Mouse (Mus musculus): Measurements from ENCODE around the gene Gm20715.
"Not testable (repeated sequence)": the region's sequence is repeated elsewhere in the genome, so short reads cannot be mapped to it uniquely, and the experiment has no call there.

The Gm20715 gene

GRCm38 (mm10) chr7:6410043-6410442 is at the start of gene Gm20715:
Gm20715 (plus strand) TSS chr7:6410277.
- peak; percentile 97 for DNase-seq

GRCm38 (mm10) chr7:6360477-6361060 is 49.5 kb upstream of the Gm20715 start:
- no peak for DNase-seq

GRCm38 (mm10) chr7:6361756-6362155 is 48.3 kb upstream of the Gm20715 start:
- no peak for DNase-seq

- DNase-seq, result peak; percentile 100
These were observed 47.6 kb upstream of the Gm20715 start for GRCm38 (mm10) chr7:6362268-6363046.

GRCm38 (mm10) chr7:6363047-6363488 is 47.0 kb upstream of the Gm20715 start, which contains the start of gene Zfp78:
Zfp78 (plus strand) TSS chr7:6363280.
- peak; percentile 92 for DNase-seq

- DNase-seq, result no peak
These were observed 45.3 kb upstream of the Gm20715 start for GRCm38 (mm10) chr7:6364761-6365160.

DNA sequence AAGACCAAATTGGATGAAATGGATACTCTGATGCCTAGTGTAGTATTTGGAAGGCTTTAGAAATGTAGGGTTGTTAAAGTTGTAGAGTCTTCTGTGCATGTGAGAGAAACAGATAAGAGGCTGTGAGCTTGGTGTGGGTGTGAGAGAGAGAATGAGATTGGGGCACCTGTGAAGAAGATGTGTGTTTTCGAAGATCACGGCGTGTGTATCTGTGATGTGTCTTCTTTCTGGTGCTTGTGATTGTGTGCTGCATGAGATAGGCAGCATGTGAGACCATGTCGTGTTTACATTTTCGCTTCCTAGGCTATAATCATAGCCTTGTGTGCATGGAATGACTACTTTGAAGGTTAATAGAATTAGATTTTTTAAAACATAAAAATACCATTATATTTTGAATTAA is 42.9 kb upstream of the Gm20715 start:
- no peak for DNase-seq

GRCm38 (mm10) chr7:6368146-6368545 is 41.9 kb upstream of the Gm20715 start:
- DNase-seq, result not testable (repeated sequence)

DNA sequence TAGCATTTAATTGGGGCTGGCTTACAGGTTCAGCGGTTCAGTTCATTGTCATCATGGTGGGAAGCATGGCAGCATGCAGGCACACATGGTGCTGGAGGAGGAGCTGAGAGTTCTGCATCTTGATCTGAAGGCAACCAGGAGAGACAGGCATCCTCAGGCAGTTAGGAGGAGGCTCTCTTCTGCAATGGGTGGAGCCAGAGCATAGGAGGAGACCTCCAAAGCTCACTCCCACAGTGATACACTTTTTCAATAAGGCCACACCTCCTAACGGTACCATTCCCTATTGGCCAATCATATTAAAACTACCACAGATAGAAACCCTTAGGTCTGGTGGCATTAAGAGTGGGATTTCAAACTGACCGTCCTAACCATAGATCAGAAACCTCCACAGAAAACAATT is 40.6 kb upstream of the Gm20715 start:
- no peak for DNase-seq

DNA sequence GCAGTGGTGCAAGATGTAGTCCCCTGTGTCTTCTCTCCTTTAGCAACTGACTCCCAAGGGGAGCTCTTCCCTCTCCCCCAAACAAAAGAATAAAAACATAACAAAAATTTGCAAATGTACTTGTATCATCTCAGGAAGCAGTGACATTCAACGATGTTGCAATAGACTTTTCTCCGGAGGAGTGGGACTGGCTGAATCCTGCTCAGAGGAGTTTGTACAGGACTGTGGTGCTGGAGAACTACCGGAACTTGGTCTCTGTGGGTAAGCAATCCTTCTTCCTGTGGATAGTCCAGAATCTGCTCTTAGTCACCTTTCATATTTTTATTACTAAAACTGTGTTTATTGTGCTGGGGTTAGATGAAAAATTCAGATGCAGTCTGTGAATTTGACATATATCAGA is 37.1 kb upstream of the Gm20715 start:
- DNase-seq, result no peak

- DNase-seq, result no peak
These were observed 31.6 kb upstream of the Gm20715 start for GRCm38 (mm10) chr7:6378441-6378840.

DNA sequence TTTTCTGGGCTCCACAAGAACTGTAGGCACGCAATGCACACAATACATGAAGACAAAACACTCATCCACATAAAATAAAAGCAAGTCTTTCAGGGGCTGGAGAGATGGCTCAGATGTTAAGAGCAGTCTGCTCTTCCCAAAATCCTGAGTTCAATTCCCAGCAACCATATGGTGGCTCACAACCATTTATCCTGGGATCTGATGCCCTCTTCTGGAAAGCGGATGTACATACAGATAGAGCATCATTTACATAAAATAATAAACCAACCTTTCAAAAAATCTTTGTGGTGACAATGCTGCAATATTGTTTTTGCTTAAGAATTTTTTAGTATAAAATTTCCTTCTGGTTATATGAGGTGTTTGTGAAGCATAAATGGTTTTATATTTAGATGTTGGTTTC is 28.6 kb upstream of the Gm20715 start:
- DNase-seq, result no peak

DNA sequence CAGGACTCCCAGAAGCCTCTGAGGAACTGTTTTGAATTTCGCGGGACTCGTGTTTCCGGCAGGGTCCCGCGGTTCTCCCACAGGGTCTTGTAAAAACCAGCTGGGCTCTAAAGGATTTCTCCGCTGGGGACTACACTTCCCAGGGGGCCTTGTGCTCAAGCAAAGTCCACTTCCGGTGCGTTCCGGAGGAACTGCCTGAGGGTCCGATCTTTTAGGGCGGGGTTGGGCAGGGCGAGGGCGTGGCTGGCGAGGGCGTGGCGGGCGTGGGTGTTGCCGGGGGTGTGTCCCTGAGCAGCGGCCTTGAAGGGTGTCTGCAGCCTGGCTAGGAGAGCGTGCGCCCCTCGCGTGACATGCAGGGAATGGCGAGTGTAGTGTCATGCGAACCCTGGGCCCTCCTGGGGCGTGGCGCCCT is 27.0 kb upstream of the Gm20715 start, which contains the start of gene Zfp28:
Gene Zfp28 (plus strand): TSS at position 252 of the 412 bp plus-strand sequence.
- peak; percentile 96 for DNase-seq

DNA sequence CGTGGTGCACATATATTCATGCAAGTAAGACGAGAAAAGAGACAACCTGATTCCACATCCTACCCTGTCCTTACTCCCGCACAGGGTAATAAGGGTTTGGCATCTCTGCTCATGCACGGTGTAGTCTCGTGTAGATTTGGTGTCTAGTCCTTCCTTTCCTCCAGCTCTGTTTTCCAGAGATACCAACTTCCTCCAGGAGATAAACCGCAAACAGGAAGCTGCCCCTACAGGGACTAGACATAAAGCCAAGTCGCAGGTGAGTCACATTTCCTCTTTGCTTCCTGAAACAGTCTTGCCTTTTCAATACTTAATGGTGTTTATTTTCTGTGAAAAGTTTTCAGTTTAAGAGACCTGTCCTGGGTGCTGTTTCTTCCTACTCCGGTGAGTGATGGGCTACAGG is 26.1 kb upstream of the Gm20715 start:
- DNase-seq, result no peak

DNA sequence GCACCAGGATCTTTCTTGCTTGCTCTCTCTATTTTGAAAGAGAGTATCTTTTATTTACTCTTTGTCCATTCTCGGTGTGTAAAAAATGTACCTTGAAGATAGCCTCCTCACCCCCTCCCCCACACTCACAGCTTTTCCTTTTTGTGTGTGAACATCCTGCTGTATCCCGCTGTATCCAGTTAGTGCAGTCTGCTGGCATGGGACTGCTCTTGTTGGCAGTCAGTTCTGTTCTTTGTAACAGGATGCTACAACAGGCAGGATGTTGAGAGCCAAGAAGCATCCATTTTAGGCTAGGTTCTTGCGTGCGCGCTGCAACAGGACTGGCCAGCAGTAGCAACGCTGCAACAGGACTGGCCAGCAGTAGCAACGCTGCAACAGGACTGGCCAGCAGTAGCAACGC is 23.1 kb upstream of the Gm20715 start:
- peak; percentile 36 for DNase-seq

- DNase-seq, result no peak
These were observed 21.1 kb upstream of the Gm20715 start for GRCm38 (mm10) chr7:6388971-6389370.

- DNase-seq, result no peak
These were observed 20.6 kb upstream of the Gm20715 start for GRCm38 (mm10) chr7:6389449-6389848.

- DNase-seq, result peak; percentile 50
These were observed 11.8 kb upstream of the Gm20715 start, which contains the start of gene Smim17 for GRCm38 (mm10) chr7:6397996-6398975. Smim17 (plus strand) TSS chr7:6398715.

DNA sequence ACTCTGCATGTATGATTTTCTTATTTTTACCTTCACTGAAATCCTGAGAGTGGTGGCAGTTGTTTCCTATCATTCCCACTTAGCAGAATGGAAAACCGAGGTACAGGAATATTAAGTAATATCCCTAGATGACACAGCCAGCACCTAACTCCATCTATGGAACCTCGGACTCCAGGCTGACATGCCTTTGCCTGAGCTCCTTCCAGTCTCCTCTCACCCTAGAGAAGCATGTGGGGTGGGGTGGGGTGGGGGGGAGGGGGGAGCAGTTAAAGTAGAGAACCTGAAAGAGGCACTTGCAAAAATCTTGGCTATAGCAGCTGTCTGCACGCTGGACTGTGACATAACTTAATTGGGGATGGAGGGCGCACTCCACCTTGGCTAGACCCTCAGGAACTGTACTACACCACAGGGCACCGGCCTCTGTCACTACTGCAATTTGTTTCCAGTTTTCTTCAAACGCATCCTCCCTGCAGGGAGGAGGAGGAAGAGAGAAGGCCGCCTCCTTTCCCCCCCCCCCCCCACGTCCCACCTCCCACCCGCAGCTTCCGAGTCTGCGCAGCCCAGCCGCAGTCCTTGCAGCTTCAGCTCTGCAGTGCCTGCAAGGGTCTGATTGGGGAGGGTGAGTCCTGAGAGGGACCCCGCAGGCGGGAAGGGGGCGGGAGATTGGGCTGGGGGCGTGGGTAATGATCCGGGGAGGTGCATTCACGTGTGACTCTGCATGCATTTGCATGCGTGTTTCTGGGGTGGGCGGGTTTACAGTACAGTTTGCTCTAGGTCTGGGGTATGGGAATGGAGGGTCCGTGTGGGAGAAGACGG is 4.8 kb downstream of the Gm20715 start:
- no peak for DNase-seq

DNA sequence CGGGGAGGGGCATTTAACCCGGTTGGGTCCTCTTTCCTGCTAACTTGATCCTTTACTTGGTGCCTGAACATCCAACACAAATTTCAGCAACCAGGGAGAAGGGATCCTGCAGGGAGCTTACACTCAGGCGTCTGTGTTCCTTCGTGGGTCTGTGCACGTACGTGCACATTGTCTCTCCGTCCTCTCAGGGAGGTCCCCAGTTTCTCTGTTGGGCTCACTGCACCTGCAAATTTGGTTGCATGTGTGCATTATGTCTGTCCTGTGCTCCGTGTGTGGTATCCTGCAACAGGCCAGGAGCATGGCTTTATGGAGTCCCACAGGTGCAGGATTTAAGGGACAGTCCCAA is 5.3 kb downstream of the Gm20715 start:
- DNase-seq, result no peak

GRCm38 (mm10) chr7:6419894-6420293 is 9.8 kb downstream of the Gm20715 start:
- DNase-seq, result no peak

DNA sequence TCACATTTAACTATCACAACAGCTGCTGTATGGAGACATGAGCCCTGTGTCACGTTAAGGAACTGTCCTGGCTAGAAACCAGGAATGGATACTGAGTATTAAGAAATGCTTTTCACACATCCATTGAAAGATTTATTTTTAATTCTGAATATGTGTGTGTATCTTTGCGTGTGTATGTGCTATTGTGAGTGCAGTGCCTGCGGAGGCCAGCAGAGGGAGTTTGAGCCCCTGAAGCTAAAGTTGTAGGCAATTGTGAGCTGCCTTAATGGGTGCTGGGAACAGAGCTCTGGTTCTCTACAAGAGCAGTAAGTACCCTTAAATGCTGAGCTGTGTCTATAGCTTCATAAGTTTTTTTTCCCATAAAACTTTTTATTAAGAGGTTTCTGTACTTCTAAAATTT is 19.3 kb downstream of the Gm20715 start:
- DNase-seq, result no peak

All from kidney, postnatal 14 days (tissue).